Mouse (Mus musculus) forebrain, embryonic 16.5 days (tissue): ENCODE results near the gene Rcan3. TPM values are rescaled to one million over a fixed set of nuclear protein-coding genes. Genes with fewer than 3 reads are reported as not detected.

ENCODE experiments used
- ATAC-seq: fragments of 200-750 bp; cut with Nextera tagmentation; 2 replicates; pipeline ENCODE4 v1.8.0; 2017; ENCODE audit warnings: mild to moderate bottlenecking, moderate library complexity
- H3K27ac ChIP-seq: fragments of 300-500 bp; sonication (generic); 2 replicates; pipeline ENCODE4 v1.5.1; 2014; ENCODE audit warnings: low read length, control low read depth
- H3K27me3 ChIP-seq: fragments of 300-500 bp; sonication (generic); replicated peaks from 2 replicates; pipeline ENCODE4 v1.6.1; 2014; ENCODE audit warnings: low read length; ENCODE audit not compliant: control insufficient read depth, insufficient read depth
- H3K36me3 ChIP-seq: fragments of 300-500 bp; sonication (generic); 2 replicates; pipeline ENCODE4 v1.6.1; 2014; ENCODE audit not compliant: control insufficient read depth, insufficient read depth
- H3K4me1 ChIP-seq: fragments of 300-500 bp; sonication (generic); replicated peaks from 2 replicates; pipeline ENCODE4 v1.6.1; 2014; ENCODE audit warnings: low read length; ENCODE audit not compliant: control insufficient read depth, insufficient read depth
- H3K4me2 ChIP-seq: fragments of 300-500 bp; sonication (generic); 2 replicates; pipeline ENCODE4 v1.6.1; 2014; ENCODE audit warnings: mild to moderate bottlenecking, low read length, control low read depth
- H3K4me3 ChIP-seq: fragments of 300-500 bp; sonication (generic); replicated peaks from 2 replicates; pipeline ENCODE4 v1.5.1; 2014; ENCODE audit warnings: mild to moderate bottlenecking, low read length, control low read depth
- H3K9ac ChIP-seq: fragments of 300-500 bp; sonication (generic); replicated peaks from 2 replicates; pipeline ENCODE4 v1.6.1; 2014; ENCODE audit warnings: low read depth, low read length, control low read depth
- H3K9me3 ChIP-seq: fragments of 300-500 bp; sonication (generic); 2 replicates; pipeline ENCODE4 v1.6.1; 2016; ENCODE audit warnings: low read length; ENCODE audit not compliant: control insufficient read depth
- WGBS: fragments of 180-500 bp; shearing (Covaris S2); extraction: QIAGEN DNeasy Blood & Tissue Kit; methylation state at CpG from one replicate; pipeline ENCODE4 v1.1.7; 2014; 5-methylcytosine and 5-hydroxymethylcytosine counted together
- polyA plus RNA-seq: library from polyadenylated mRNA; unstranded; fragments of >200 nt; fragmentation: Nextera tagmentation; extraction: Ambion mirVana; gene quantifications from 2 replicates; pipeline ENCODE4 v1.2.1, GENCODE M21; 2015

Gene Rcan3
- polyA plus RNA-seq, 1 experiment from 2014 or later: 36.6 TPM

- H3K9ac ChIP-seq: 0 out of 2 replicates have a peak within 1 kb of the TSS, but pooled peaks have one; percentile 12
- ATAC-seq: no peak
These were observed 35.7 kb downstream of the Rcan3 start, which contains the start of gene Ncmap for GRCm38 (mm10) chr4:135397991-135398390. TSS of gene Ncmap (minus strand) at chr4:135398227.

GRCm38 (mm10) chr4:135397551-135397950 is 36.1 kb downstream of the Rcan3 start:
- H3K27me3 ChIP-seq: peaks cover 20% of the 10 kb centered on the region
- H3K4me1 ChIP-seq: peaks cover 7% of the 10 kb centered on the region
- no peak for ATAC-seq
- H3K4me2 ChIP-seq: peak overlapping the region; percentile 46
- H3K9ac ChIP-seq: 0 out of 2 replicates have a peak overlapping the region, but pooled peaks have one; percentile 12
- H3K4me3 ChIP-seq: peak overlapping the region; percentile 23
- H3K9me3 ChIP-seq: no peaks in the 10 kb centered on the region
- no peaks in the 10 kb centered on the region for H3K36me3 ChIP-seq
- H3K27ac ChIP-seq: no peak overlapping the region
- 6% methylated on average over 16 of the region's 16 CpGs for WGBS

More at GRCm38 (mm10) chr4:135397991-135398390, 35.7 kb downstream of the Rcan3 start, which contains the start of gene Ncmap:
- Histone ChIP-seq H3K4me1 (peaks cover 7% of the 10 kb centered on the region), H3K27ac (no peak within 1 kb of the TSS), H3K9me3 (no peaks in the 10 kb centered on the region), H3K4me3 (peak within 1 kb of the TSS; percentile 23), H3K4me2 (peak within 1 kb of the TSS; percentile 46), H3K27me3 (peaks cover 20% of the 10 kb centered on the region), H3K36me3 (no peaks in the 10 kb centered on the region)
- WGBS: under 1% methylated on average over 29 of the region's 29 CpGs

GRCm38 (mm10) chr4:135396303-135396702 is 37.4 kb downstream of the Rcan3 start:
- no peak overlapping the region for H3K9ac ChIP-seq
- no peaks in the 10 kb centered on the region for H3K36me3 ChIP-seq
- H3K4me2 ChIP-seq: no peak overlapping the region
- no peak overlapping the region for H3K4me3 ChIP-seq
- no peak overlapping the region for H3K27ac ChIP-seq
- peaks cover 20% of the 10 kb centered on the region for H3K27me3 ChIP-seq
- H3K9me3 ChIP-seq: no peaks in the 10 kb centered on the region
- peaks cover 7% of the 10 kb centered on the region for H3K4me1 ChIP-seq
- 84% methylated on average over 5 of the region's 5 CpGs for WGBS
- ATAC-seq: no peak

DNA sequence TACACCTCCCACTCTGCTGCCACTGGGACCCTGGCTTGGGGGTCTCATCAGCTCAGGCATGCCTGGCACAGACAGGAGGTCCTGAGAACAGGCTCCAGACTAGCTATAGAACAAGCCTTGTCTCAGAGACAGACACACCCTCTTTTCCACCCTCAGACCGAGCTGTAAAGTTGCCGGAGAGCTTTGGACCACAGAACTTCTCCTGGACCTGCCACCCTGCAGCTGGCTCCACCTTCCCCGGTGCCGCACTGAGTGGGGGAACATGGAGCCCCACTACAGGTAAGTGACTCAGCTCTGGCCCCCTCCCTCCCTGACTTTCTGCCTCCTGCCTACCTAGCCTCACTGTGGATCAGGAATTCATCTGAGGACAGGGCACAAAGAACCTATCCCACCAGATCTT is 38.3 kb downstream of the Rcan3 start:
- H3K4me3 ChIP-seq: no peak overlapping the region
- H3K27ac ChIP-seq: no peak overlapping the region
- no peak for ATAC-seq
- H3K4me1 ChIP-seq: peaks cover 7% of the 10 kb centered on the region
- 90% methylated on average over 4 of the region's 4 CpGs for WGBS
- peaks cover 20% of the 10 kb centered on the region for H3K27me3 ChIP-seq
- H3K9ac ChIP-seq: no peak overlapping the region
- no peaks in the 10 kb centered on the region for H3K36me3 ChIP-seq
- H3K9me3 ChIP-seq: no peaks in the 10 kb centered on the region
- H3K4me2 ChIP-seq: no peak overlapping the region

DNA sequence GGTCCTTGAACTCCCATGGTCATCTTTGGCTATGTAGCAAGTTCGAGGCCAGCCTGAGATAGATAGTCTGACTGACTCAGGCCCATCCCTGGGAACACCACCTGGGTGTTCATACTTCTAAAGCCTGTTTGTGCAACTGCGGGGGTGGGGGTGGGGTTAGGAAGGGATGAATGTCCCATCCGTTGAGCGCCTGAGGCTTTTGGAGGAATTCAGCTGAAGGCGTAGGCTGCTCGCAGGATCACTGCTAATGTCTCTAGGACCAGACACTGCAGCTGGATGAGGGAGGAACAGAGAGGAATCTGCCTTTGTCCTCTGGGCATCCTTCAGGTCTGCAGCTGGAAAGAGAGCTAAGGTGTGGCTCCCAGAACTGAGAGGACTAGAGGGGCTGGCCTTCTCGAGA is 39.0 kb downstream of the Rcan3 start:
- no peak for ATAC-seq
- Histone ChIP-seq H3K9ac (no peak overlapping the region), H3K36me3 (no peaks in the 10 kb centered on the region), H3K4me1 (peaks cover 7% of the 10 kb centered on the region), H3K4me2 (no peak overlapping the region), H3K27me3 (peaks cover 20% of the 10 kb centered on the region), H3K4me3 (no peak overlapping the region), H3K27ac (no peak overlapping the region), H3K9me3 (no peaks in the 10 kb centered on the region)
- 83% methylated on average over 7 of the region's 7 CpGs for WGBS

DNA sequence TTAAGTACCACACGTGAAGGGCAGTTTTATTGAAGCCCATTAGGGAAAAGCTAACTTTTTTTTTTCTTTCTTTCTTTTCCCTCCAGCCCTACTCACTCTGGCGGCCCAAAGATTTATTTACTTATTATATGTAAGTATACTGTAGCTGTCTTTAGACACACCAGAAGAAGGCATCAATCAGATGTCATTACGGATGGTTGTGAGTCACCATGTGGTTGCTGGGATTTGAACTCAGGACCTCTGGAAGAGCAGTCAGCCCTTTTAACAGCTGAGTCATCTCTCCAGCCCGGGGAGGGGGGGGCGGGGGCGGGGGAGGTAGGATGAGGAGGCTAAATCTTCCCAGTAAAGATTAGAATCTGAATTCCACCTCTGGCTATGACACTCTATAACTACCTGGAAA is 40.3 kb downstream of the Rcan3 start:
- Histone ChIP-seq H3K9ac (no peak overlapping the region), H3K4me2 (no peak overlapping the region), H3K27me3 (peaks cover 14% of the 10 kb centered on the region), H3K9me3 (no peaks in the 10 kb centered on the region), H3K27ac (no peak overlapping the region), H3K4me3 (no peak overlapping the region), H3K4me1 (peaks cover 7% of the 10 kb centered on the region), H3K36me3 (no peaks in the 10 kb centered on the region)
- ATAC-seq: no peak
- WGBS: 80% methylated on average over 6 of the region's 6 CpGs

GRCm38 (mm10) chr4:135392801-135393200 is 40.9 kb downstream of the Rcan3 start:
- Histone ChIP-seq H3K9me3 (no peaks in the 10 kb centered on the region), H3K4me1 (peaks cover 2% of the 10 kb centered on the region), H3K36me3 (no peaks in the 10 kb centered on the region), H3K9ac (no peak overlapping the region), H3K4me2 (no peak overlapping the region), H3K27me3 (peaks cover 12% of the 10 kb centered on the region), H3K27ac (no peak overlapping the region), H3K4me3 (no peak overlapping the region)
- WGBS: 90% methylated on average over 3 of the region's 3 CpGs
- ATAC-seq: no peak

GRCm38 (mm10) chr4:135391014-135391413 is 42.6 kb downstream of the Rcan3 start:
- H3K4me2 ChIP-seq: no peak overlapping the region
- no peaks in the 10 kb centered on the region for H3K9me3 ChIP-seq
- no peak for ATAC-seq
- WGBS: 64% methylated on average over 6 of the region's 6 CpGs
- no peaks in the 10 kb centered on the region for H3K27me3 ChIP-seq
- no peaks in the 10 kb centered on the region for H3K36me3 ChIP-seq
- H3K27ac ChIP-seq: no peak overlapping the region
- no peak overlapping the region for H3K4me3 ChIP-seq
- no peak overlapping the region for H3K9ac ChIP-seq
- H3K4me1 ChIP-seq: no peaks in the 10 kb centered on the region

DNA sequence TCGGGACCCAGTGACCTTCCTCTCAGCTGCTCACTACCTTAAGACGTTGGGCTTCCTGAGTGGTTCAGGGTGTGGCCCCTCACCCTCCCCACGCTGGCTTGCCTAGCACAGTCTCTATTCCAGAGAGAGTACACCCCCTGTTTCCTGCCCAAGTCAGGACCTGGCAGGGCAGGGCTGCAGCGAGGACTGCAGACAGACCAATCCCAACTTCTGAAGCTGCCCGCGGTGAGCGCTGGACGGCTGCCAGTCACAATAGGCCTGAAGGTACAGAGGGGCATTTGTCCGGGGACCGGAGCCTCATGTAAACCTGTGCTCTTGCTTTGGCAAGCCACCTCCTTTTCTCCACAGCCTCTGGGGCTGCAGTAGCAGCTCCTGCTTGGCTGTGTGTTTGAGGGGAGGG is 48.0 kb downstream of the Rcan3 start:
- no peak overlapping the region for H3K4me3 ChIP-seq
- H3K4me1 ChIP-seq: no peaks in the 10 kb centered on the region
- H3K9ac ChIP-seq: no peak overlapping the region
- H3K9me3 ChIP-seq: no peaks in the 10 kb centered on the region
- no peak for ATAC-seq
- no peak overlapping the region for H3K4me2 ChIP-seq
- H3K36me3 ChIP-seq: no peaks in the 10 kb centered on the region
- 35% methylated on average over 10 of the region's 10 CpGs for WGBS
- H3K27me3 ChIP-seq: no peaks in the 10 kb centered on the region
- no peak overlapping the region for H3K27ac ChIP-seq

GRCm38 (mm10) chr4:135382316-135382715 is 51.3 kb downstream of the Rcan3 start:
- H3K4me2 ChIP-seq: no peak overlapping the region
- H3K9ac ChIP-seq: no peak overlapping the region
- no peaks in the 10 kb centered on the region for H3K27me3 ChIP-seq

More at GRCm38 (mm10) chr4:135382316-135382715, 51.3 kb downstream of the Rcan3 start:
- Histone ChIP-seq H3K4me1 (no peaks in the 10 kb centered on the region), H3K36me3 (no peaks in the 10 kb centered on the region), H3K4me3 (no peak overlapping the region), H3K27ac (no peak overlapping the region), H3K9me3 (no peaks in the 10 kb centered on the region)
- ATAC-seq: no peak
- WGBS: 4% methylated on average over 14 of the region's 14 CpGs
